Mouse (Mus musculus) WW6 (cell line): ENCODE data around the gene Brd3os.

ENCODE experiments used
- DNase-seq: peaks from one replicate; pipeline ENCODE4 v3.0.0-alpha.2; 2013; ENCODE audit warnings: low read depth, low spot score

The Brd3os gene

GRCm38 (mm10) chr2:27462901-27463300 lies 20.8 kb downstream of the Brd3os start:
- DNase-seq, result no peak

- no peak for DNase-seq
Measured at GRCm38 (mm10) chr2:27469292-27469990, 27.3 kb downstream of the Brd3os start.

GRCm38 (mm10) chr2:27469991-27470355 lies 27.8 kb downstream of the Brd3os start:
- DNase-seq, result no peak

- no peak for DNase-seq
Measured at GRCm38 (mm10) chr2:27470535-27470934, 28.4 kb downstream of the Brd3os start.

- DNase-seq, result no peak
Measured at GRCm38 (mm10) chr2:27471170-27471584, 29.1 kb downstream of the Brd3os start.

GRCm38 (mm10) chr2:27473061-27473765 lies 31.1 kb downstream of the Brd3os start:
- no peak for DNase-seq

- DNase-seq, result no peak
Measured at GRCm38 (mm10) chr2:27473911-27474310, 31.8 kb downstream of the Brd3os start.

GRCm38 (mm10) chr2:27474621-27475484 lies 32.7 kb downstream of the Brd3os start:
- DNase-seq, result no peak

GRCm38 (mm10) chr2:27475495-27476302 lies 33.6 kb downstream of the Brd3os start:
- peak; percentile 85 for DNase-seq

- DNase-seq, result no peak
Measured at GRCm38 (mm10) chr2:27476303-27477192, 34.4 kb downstream of the Brd3os start.

- DNase-seq, result no peak
Measured at GRCm38 (mm10) chr2:27479821-27480220, 37.7 kb downstream of the Brd3os start.

- DNase-seq, result no peak
Measured at GRCm38 (mm10) chr2:27480367-27480766, 38.2 kb downstream of the Brd3os start.

GRCm38 (mm10) chr2:27482265-27482861 lies 40.2 kb downstream of the Brd3os start:
- DNase-seq, result no peak

- no peak for DNase-seq
Measured at GRCm38 (mm10) chr2:27486725-27487124, 44.6 kb downstream of the Brd3os start.

GRCm38 (mm10) chr2:27487336-27488049 lies 45.4 kb downstream of the Brd3os start:
- no peak for DNase-seq

- DNase-seq, result no peak
Measured at GRCm38 (mm10) chr2:27488362-27488761, 46.2 kb downstream of the Brd3os start.

GRCm38 (mm10) chr2:27490939-27491338 lies 48.8 kb downstream of the Brd3os start:
- DNase-seq, result no peak
